Mouse (Mus musculus): ENCODE results near the gene Kcng1. TPM values are rescaled to one million over a fixed set of nuclear protein-coding genes. Genes with fewer than 3 reads are reported as not detected.
A peak's percentile ranks its signal among the peaks of the same experiment; 100 is the strongest.

Gene Kcng1
- polyA plus RNA-seq, 1 experiment from 2014 or later = 3.9 TPM

DNA sequence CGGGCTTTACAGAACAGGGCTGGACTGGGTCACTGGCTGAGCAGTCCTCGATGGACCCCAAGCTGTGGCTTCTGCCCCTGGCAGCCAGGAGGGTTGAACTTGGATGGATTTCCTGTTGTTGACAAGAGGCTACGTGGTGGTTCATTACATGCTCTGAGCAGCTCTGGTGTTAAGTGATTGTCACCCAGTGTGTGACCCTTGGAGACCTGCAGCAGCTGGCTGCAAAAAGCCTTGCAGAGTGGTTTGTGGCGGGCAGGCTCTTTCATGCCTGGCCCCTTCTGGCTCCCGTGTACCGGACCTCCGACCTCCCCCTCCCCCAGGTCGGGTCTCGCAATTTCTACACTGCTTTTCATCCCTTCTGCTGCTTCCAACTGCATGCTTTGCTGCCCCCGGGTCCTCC, 10.5 kb upstream of the Kcng1 start:
- 0 out of 2 replicates have a peak overlapping the region, but pooled peaks have one; percentile 19 for H3K27ac ChIP-seq
- H3K4me2 ChIP-seq (replicated peaks) = no peak overlapping the region
- peaks cover 3% of the 10 kb centered on the region; the same call in 1 of the 2 replicates for H3K27me3 ChIP-seq
- ATAC-seq = no peak
- H3K9ac ChIP-seq (replicated peaks) = no peak overlapping the region
- no peaks in the 10 kb centered on the region for H3K36me3 ChIP-seq
- H3K4me1 ChIP-seq (replicated peaks) = peaks cover 20% of the 10 kb centered on the region
- no peak overlapping the region for H3K4me3 ChIP-seq (replicated peaks)
- 15% methylated on average over 10 of the region's 10 CpGs for WGBS
- H3K9me3 ChIP-seq = no peaks in the 10 kb centered on the region

DNA sequence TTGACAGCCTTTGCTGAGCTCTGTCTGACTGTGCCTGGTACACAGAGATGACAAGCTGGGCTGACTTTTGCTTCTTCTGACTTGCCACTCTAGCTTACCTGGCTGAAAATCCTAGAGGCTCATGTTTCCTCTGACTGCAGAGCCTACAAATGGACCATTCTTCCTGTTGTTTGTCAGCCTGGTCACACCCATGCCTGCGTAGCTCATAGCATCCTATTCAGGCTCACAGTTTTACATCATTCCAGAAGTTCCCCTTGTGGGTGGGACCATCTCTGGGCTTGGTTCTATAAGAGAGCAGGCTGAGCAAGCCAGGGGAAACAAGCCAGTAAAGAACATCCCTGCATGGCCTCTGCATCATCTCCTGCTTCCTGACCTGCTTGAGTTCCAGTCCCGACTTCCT, 8.3 kb upstream of the Kcng1 start:
- Histone ChIP-seq H3K4me3 (replicated peaks) (no peak overlapping the region), H3K27ac (no peak overlapping the region), H3K36me3 (no peaks in the 10 kb centered on the region), H3K4me1 (replicated peaks) (peaks cover 20% of the 10 kb centered on the region), H3K4me2 (replicated peaks) (no peak overlapping the region), H3K27me3 (peaks cover 3% of the 10 kb centered on the region; the same call in 1 of the 2 replicates), H3K9ac (replicated peaks) (no peak overlapping the region), H3K9me3 (no peaks in the 10 kb centered on the region)
- no peak for ATAC-seq
- WGBS = 85% methylated on average over 2 of the region's 2 CpGs

DNA sequence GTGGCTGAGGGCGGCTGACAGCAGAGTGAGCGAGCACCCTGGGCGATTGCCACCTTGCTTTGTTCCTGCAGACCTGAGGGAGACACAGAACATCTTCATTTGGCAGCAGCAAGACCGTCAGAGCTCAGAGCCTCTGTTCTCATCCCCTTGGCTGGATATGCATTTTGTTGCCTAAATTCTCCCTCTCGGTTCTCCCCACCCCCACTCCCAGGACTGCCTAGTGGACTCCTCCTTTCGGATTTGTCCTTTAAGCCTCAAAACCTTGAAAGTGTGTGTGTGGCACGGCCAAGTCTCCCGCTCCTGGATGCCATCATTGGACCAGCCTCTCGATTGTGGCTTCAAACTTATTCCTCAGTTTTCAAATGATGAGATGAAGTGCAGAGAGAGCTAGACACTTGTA, 7.5 kb upstream of the Kcng1 start:
- H3K4me2 ChIP-seq (replicated peaks) = no peak overlapping the region
- H3K36me3 ChIP-seq = no peaks in the 10 kb centered on the region
- peaks cover 20% of the 10 kb centered on the region for H3K4me1 ChIP-seq (replicated peaks)
- H3K27ac ChIP-seq = no peak overlapping the region
- peaks cover 3% of the 10 kb centered on the region; the same call in 1 of the 2 replicates for H3K27me3 ChIP-seq
- no peak overlapping the region for H3K9ac ChIP-seq (replicated peaks)
- 60% methylated on average over 9 of the region's 9 CpGs for WGBS
- ATAC-seq = no peak
- H3K4me3 ChIP-seq (replicated peaks) = no peak overlapping the region
- H3K9me3 ChIP-seq = no peaks in the 10 kb centered on the region

DNA sequence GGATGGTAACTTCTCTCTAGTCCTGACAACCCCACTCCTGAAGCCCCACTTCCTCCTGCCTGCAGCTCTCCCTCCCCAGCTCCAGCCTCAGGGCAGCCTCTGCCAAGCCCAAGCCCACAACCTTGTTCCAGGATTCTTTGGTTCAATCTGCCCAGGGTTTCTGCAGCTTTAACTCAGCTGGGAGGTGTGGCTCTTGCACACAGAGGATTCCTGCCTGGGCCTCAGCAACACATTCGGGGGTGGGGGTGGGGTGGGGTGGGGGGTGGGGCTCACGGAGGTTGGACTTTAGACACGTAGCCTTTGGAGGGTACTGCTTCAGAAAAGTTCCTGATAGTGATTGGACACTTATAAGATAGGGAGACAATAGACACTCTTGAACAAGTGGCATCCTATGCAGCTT, 5.5 kb upstream of the Kcng1 start:
- 24% methylated on average over 3 of the region's 3 CpGs for WGBS
- H3K4me3 ChIP-seq (replicated peaks) = no peak overlapping the region
- no peak overlapping the region for H3K4me2 ChIP-seq (replicated peaks)
- no peaks in the 10 kb centered on the region for H3K9me3 ChIP-seq
- H3K9ac ChIP-seq (replicated peaks) = no peak overlapping the region
- no peak for ATAC-seq
- H3K4me1 ChIP-seq (replicated peaks) = peaks cover 5% of the 10 kb centered on the region
- peaks cover 15% of the 10 kb centered on the region for H3K27me3 ChIP-seq
- H3K36me3 ChIP-seq = no peaks in the 10 kb centered on the region
- no peak overlapping the region for H3K27ac ChIP-seq

DNA sequence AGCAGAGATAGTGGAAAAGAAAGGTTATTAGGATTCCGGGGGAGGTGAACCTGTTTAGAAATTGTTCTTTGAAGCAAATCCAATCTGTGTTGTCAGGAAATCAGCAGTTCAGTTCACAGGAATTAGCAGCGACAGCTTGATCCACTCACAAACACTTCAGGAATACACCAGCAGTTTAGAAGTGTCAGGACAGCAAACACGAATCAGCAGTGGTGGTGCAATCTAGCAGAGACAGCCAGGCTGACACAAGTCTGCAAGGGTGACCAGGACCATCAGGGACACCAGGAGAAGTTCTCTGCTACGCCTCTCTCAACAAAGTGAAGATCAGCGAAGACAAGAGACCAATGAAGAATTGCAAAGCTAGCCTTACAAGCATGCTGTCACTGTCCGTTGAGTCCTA, 3.6 kb upstream of the Kcng1 start:
- Histone ChIP-seq H3K9ac (replicated peaks) (no peak overlapping the region), H3K27me3 (peaks cover 33% of the 10 kb centered on the region), H3K4me3 (replicated peaks) (no peak overlapping the region), H3K4me1 (replicated peaks) (peaks cover 20% of the 10 kb centered on the region), H3K4me2 (replicated peaks) (no peak overlapping the region), H3K36me3 (no peaks in the 10 kb centered on the region), H3K9me3 (no peaks in the 10 kb centered on the region), H3K27ac (no peak overlapping the region)
- 88% methylated on average over 6 of the region's 6 CpGs for WGBS
- ATAC-seq = no peak

DNA sequence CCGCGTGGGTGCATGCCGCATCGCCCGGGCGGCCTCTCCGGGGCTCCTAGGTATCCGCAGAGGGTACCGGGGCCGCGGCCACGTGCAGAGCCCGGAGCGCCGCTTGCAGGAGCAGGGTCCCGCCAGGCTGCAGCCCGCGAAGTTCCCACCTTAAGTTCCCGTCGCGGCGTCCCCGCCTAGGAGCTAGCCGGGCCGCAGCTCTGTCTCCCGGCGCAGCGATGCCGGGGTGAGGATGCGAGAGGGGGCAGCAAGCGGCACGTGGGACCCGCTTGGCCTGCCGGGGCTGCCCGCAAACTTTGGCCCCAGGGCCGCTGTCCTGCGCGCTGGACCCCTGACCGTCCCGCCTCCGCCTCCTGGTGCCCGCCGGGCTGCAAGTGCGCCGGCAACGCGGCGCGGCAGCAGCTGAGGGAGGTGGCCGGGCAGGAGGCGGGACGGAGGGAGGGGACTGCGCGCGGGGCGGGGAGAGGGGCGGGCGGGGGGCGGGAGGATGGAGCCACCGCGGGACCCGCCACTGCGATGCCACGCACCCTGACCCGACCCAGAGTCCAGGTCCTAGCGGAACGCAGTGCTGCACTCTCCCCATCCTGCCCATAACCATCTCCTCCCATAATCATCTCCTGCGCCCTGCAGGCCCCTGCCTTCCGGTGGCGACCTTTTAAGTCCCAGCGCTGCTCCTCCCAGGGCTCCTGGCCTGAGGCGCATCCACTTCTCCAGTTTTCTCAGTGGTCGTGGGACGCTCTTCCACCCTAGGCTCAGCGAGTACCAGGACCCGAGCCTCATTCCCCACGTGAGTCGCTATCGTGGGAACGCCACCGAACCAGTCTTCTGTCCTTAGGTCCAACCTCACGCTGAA, 581 bp downstream of the Kcng1 start:
- ATAC-seq = peak; percentile 72
- H3K4me3 ChIP-seq (replicated peaks) = peak overlapping the region; percentile 49
- H3K9me3 ChIP-seq = no peaks in the 10 kb centered on the region
- H3K4me1 ChIP-seq (replicated peaks) = peaks cover 24% of the 10 kb centered on the region
- WGBS = 1% methylated on average over 60 of the region's 82 CpGs
- peak overlapping the region; percentile 61 for H3K9ac ChIP-seq (replicated peaks)
- H3K27ac ChIP-seq = no peak overlapping the region
- H3K27me3 ChIP-seq = peaks cover 67% of the 10 kb centered on the region
- no peaks in the 10 kb centered on the region for H3K36me3 ChIP-seq
- H3K4me2 ChIP-seq (replicated peaks) = peak overlapping the region; percentile 81

DNA sequence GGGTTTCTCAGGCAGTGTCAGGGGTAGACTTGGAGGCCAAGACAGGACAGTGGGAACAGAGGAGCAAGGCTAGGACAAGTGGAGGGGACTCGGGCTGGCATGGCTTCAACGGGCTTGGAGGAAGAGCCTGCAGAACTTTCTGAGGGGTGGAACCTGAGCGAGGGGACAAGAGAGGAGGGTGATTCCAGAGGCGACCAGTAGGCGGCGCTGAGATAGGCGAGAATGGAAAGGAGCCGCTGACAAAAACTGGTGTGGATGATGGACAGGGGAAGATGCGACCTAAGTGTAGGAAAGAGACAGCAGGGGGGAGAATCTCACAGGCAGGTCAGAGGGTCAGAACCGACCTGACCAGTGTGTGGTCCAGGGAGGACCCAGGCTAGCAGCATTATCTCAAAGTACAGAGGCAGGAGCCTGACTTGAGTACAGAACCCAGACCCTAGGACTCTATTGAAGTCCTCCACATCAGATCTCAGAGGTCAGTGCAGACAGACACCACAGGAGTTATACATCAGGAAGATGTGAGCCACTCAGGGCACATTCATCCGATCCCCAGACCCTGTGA, 7.1 kb downstream of the Kcng1 start:
- no peaks in the 10 kb centered on the region for H3K36me3 ChIP-seq
- no peak overlapping the region for H3K4me2 ChIP-seq (replicated peaks)
- H3K4me1 ChIP-seq (replicated peaks) = no peaks in the 10 kb centered on the region; the same call in 1 of the 2 replicates
- no peak overlapping the region for H3K9ac ChIP-seq (replicated peaks)
- ATAC-seq = 0 out of 2 replicates have a peak, but pooled peaks have one; percentile 55
- no peak overlapping the region for H3K4me3 ChIP-seq (replicated peaks)
- H3K27ac ChIP-seq = no peak overlapping the region
- peaks cover 34% of the 10 kb centered on the region for H3K27me3 ChIP-seq
- WGBS = 9% methylated on average over 11 of the region's 11 CpGs
- H3K9me3 ChIP-seq = no peaks in the 10 kb centered on the region

DNA sequence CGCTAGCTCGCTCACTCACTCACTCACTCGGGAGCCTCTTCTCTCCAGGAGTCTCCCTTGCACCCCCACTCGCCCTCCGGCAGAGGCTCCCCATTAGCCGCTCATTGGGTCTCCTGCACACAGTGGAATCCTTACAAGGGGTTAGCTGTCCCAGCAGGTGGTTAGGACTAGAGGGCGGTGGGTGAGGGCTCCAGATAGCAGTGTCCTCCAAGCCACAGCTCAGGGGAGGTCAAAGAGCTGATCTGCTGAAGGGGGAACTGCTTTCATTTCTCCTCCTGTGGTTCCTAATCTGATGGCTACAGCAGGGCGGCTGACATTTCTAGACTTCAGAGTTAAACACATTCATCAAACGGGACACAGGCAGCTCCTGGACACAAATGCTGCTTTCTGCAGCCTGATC, 8.1 kb downstream of the Kcng1 start:
- no peak for ATAC-seq
- H3K27me3 ChIP-seq = peaks cover 25% of the 10 kb centered on the region; the same call in 1 of the 2 replicates
- H3K9ac ChIP-seq (replicated peaks) = 0 out of 2 replicates have a peak overlapping the region, but pooled peaks have one; percentile 6
- no peaks in the 10 kb centered on the region; the same call in 1 of the 2 replicates for H3K4me1 ChIP-seq (replicated peaks)
- H3K9me3 ChIP-seq = no peaks in the 10 kb centered on the region
- no peak overlapping the region for H3K4me2 ChIP-seq (replicated peaks)
- WGBS = 46% methylated on average over 9 of the region's 9 CpGs
- H3K4me3 ChIP-seq (replicated peaks) = no peak overlapping the region
- no peak overlapping the region for H3K27ac ChIP-seq
- no peaks in the 10 kb centered on the region for H3K36me3 ChIP-seq

DNA sequence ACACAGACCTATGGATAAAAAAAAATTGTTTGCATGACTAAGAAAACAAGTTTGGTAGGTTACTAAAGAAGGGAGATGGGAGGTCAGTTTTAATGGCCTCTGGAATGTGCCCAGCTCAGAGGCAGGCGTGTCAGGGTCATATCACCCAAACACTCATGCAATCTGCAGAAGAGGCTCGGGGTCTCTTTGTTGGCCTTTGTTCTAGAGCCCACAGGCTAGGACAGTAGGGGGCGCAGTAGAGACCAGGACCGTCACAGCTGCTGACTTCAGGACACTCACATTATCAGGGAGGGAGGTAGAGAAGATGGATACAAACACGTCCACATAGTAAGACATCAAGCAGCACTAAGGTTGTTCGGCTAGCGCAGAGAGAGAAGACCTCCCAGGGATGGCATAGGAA, 13.5 kb downstream of the Kcng1 start:
- WGBS = 43% methylated on average over 7 of the region's 7 CpGs
- 0 out of 2 replicates have a peak overlapping the region, but pooled peaks have one; percentile 7 for H3K4me2 ChIP-seq (replicated peaks)
- ATAC-seq = no peak

DNA sequence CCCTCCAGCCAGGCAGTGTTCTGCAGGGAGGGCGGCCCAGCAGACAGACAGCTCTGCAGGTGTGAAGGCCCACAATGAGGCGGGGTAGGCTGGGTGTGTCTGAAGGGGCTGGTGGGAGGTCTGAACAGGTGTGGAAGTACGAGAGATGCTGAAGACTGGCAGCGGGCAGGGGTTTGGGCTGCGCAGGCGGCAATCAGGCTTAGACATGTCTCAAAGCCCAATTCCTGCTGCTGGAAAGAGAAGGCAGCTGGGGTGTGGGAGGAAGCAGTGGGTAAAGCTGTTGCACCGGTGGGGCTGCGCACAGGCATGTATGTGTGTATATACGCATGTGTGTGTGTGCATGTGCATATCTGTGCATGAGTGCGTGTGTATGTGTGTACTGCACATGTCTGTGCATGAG, 20.6 kb downstream of the Kcng1 start:
- Histone ChIP-seq H3K9ac (replicated peaks) (no peak overlapping the region), H3K36me3 (no peaks in the 10 kb centered on the region), H3K9me3 (no peaks in the 10 kb centered on the region), H3K4me3 (replicated peaks) (no peak overlapping the region), H3K27me3 (no peaks in the 10 kb centered on the region), H3K4me2 (replicated peaks) (no peak overlapping the region), H3K4me1 (replicated peaks) (0 out of 2 replicates have a peak, but pooled peaks cover 3% of the 10 kb centered on the region), H3K27ac (no peak overlapping the region)
- 90% methylated on average over 10 of the region's 10 CpGs for WGBS
- ATAC-seq = no peak

More for the DNA sequence above, 13.5 kb downstream of the Kcng1 start:
- Histone ChIP-seq H3K9ac (replicated peaks) (no peak overlapping the region), H3K9me3 (no peaks in the 10 kb centered on the region), H3K36me3 (no peaks in the 10 kb centered on the region), H3K4me3 (replicated peaks) (no peak overlapping the region), H3K27ac (no peak overlapping the region), H3K4me1 (replicated peaks) (no peaks in the 10 kb centered on the region), H3K27me3 (no peaks in the 10 kb centered on the region)

DNA sequence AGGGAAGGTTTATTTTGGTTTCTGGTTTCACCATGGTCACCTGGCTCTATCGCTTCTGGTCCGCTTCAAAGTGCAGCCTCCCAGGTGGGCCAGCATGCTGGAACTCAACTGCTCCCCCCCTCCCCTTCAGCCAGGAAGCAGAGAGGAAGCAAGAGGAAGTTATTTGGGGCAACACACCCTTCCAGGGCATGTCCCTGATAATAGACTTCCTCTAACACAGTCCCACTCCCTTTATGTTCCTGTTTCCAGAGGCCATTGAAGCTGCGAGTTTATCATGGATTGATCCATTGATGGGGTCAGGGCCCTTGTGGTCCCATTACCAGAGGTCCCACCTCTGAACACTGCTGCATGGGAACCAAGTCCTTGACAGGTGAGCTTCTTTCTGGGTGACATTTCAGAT, 21.4 kb downstream of the Kcng1 start:
- Histone ChIP-seq H3K4me3 (replicated peaks) (no peak overlapping the region), H3K9ac (replicated peaks) (no peak overlapping the region), H3K4me2 (replicated peaks) (no peak overlapping the region), H3K27ac (no peak overlapping the region), H3K9me3 (no peaks in the 10 kb centered on the region), H3K4me1 (replicated peaks) (0 out of 2 replicates have a peak, but pooled peaks cover 3% of the 10 kb centered on the region), H3K36me3 (no peaks in the 10 kb centered on the region), H3K27me3 (no peaks in the 10 kb centered on the region)
- no peak for ATAC-seq
- WGBS = 91% methylated on average over 3 of the region's 3 CpGs

DNA sequence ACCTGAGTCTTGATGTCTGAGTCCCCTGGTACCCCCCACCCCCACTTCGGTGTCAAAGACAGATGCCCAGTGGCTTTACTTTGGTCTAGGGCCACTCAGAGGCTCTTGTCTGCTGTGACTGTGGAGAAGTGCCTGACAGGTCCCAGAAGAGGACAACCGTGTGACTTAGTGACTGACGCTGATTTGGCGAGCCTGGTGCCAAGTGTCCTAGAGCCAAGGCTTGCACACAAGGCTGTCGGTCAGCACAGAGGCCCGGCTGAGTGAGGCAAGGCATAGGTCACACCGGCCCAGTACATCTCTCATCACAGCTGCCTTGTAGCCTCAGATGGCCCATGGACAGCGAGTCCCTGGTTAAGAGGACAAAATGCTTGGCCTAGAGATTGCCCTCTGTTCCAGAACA, 22.5 kb downstream of the Kcng1 start:
- Histone ChIP-seq H3K4me2 (replicated peaks) (no peak overlapping the region), H3K9me3 (no peaks in the 10 kb centered on the region), H3K4me3 (replicated peaks) (no peak overlapping the region), H3K27ac (no peak overlapping the region), H3K4me1 (replicated peaks) (0 out of 2 replicates have a peak, but pooled peaks cover 3% of the 10 kb centered on the region), H3K27me3 (no peaks in the 10 kb centered on the region), H3K9ac (replicated peaks) (no peak overlapping the region), H3K36me3 (no peaks in the 10 kb centered on the region)
- no peak for ATAC-seq
- 92% methylated on average over 8 of the region's 8 CpGs for WGBS

Measured in midbrain, embryonic 13.5 days (tissue).